Mouse (Mus musculus): ENCODE results near the gene Kif3c.

DNA sequence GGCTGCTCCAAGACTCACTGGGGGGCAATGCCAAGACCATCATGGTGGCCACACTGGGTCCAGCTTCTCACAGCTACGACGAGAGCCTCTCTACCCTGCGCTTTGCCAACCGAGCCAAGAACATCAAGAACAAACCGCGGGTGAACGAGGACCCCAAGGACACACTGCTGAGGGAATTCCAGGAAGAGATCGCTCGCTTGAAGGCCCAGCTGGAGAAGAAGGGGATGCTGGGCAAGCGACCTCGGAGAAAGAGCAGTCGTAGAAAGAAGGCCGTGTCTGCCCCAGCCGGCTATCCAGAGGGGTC lies 2.0 kb downstream of the Kif3c start:
- TF ChIP-seq EP300 (IDR thresholded peaks at IDR 0.05; ENCODE audit: insufficient read depth, low read depth, low read length), result no peak
- TF ChIP-seq CTCF (IDR thresholded peaks at IDR 0.05), result no peak
- TF ChIP-seq POLR2A (IDR thresholded peaks at IDR 0.05; ENCODE audit: insufficient read depth, low read depth, low read length), result no peak

Data from heart, adult 2 months (tissue).